Mouse (Mus musculus) gastrocnemius, postnatal 10 days (tissue): ENCODE measurements around the gene Arhgef1. TPM values are rescaled to one million over a fixed set of nuclear protein-coding genes. Genes with fewer than 3 reads are reported as not detected.
A peak's percentile ranks its signal among the peaks of the same experiment; 100 is the strongest.

Experiments used
- DNase-seq: peaks from one replicate; pipeline ENCODE4 v3.0.0; 2021; ENCODE audit warnings: mixed read lengths
- total RNA-seq, 2 experiments: library from RNA; stranded (reverse); gene quantifications; 2 replicates each; pipeline ENCODE4 v1.2.3; 2021

The Arhgef1 gene
- total RNA-seq, 2 experiments from 2014 or later: 40.7 to 64.0 TPM

DNA sequence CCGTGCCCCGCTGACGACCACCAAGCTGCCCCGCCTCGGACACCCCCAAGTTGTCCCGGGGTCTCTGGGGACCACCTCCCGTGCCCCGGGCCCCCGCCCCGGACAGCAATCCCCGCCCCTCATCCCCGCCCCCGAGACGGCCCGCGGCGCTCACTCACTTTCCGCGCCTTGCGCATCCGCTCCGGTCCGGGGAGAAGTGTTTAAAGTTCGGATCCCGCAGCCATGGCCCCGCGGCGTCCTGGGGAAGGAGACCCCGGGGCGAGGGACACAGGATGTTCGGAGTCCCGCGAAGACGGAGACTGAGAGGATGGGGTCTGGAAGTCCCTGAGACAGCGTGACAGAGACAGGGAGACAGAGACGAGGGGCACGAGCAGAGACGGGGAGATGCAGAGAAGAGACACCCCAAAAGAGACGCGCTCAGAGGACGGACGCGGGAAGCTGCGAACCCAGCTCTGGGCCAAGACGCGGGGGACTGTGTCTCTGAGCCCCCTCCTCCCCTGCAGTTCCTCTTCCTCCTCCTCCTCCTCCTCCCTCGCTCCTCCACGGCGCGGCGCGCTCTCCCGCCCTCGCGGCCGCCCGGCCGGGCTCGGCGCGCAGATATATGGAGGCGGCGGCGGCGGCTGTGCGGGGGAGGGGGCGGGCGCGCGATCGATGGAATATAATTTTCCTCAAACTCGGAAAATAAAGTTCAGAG lies 41.7 kb downstream of the Arhgef1 start, which contains the start of gene Gm4881:
TSS of gene Gm4881 (minus strand) at position 238 of the 694 bp plus-strand sequence.
- DNase-seq: no peak

DNA sequence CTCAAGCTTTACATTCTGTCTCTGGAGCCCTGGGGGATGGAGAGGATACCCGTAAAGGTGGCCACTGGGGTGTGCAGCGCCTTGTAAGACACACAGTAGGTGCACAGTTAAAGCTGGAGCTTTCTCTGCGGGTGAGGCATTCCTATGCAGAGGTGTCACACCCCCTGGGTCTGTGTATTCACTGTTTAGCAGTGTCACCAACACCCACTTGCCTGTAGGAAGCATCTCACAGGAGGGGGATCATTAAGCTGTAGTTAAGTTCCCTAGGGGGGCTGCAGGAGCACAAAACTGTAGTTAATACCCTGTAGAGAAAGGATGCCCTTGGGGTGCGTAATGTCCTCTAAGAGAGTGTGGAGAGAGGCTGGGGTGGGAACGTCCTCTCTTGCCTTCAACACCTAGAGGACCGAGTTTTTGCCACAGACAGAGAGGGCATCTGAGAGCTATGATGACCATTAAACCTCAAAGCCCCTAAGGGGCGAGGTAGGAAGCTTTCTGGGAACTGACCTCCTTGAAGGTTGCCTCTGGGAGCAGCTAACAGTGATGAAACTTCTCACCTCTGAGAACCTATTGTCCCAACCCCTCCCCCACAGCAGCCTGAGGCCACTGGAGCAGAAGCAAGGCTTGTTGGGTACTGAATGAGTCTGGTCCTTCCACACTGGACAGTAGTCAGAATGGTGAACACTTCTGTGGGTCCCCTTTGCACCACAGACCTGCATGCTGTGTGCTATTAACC lies 44.8 kb downstream of the Arhgef1 start:
- no peak for DNase-seq

DNA sequence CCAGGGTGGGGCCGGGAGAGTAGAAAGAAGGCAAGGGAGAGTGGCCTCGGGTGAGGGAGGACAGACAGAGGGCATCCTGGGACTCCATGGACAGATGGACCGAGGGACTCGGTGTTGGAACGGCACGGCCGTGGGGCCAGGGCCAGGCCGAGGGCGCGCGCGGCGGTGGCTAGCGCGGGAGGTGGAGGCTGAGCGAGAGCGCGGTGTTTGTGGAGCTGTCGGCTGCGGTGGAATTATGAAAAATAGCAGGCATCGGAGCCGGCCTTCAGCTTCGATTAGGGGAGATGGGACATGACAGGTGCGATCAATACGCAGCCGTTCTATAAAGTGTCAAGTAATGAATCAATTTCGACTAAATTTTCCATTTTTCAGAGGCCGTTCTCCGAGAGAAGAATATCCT lies 46.1 kb downstream of the Arhgef1 start:
- no peak for DNase-seq

DNA sequence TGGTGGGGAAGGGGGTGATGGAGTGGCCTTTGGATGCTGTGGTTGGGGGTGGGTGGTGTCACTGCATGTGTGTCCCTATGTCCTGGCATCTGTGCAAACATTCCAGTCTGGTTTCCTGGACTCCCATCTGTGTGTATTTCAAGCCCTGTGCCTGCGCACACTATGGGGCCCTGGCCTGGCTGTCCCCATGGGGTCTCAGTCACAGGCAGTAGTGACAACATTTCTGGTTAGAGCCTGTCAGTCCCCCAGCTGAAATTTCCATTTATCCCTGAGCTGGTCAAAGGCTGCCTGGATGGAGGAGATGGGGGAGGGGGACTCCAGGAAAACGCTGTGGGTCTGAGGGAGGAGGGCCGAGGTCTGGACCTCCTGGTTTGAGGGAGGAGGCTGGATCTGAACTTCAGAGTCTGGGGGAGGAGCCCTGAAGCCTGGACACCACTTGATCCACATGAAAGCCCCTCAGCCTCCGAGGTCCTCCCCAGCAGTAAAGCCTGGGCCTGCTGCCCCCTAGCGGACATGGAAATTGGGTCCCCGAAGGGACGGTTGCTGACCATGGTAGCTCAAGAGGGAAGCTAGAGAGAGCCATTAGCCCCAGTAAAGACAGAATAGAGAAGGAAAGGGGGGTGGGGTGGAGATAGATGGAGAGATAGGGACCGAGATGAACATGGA lies 47.4 kb downstream of the Arhgef1 start:
- DNase-seq: peak; percentile 83

DNA sequence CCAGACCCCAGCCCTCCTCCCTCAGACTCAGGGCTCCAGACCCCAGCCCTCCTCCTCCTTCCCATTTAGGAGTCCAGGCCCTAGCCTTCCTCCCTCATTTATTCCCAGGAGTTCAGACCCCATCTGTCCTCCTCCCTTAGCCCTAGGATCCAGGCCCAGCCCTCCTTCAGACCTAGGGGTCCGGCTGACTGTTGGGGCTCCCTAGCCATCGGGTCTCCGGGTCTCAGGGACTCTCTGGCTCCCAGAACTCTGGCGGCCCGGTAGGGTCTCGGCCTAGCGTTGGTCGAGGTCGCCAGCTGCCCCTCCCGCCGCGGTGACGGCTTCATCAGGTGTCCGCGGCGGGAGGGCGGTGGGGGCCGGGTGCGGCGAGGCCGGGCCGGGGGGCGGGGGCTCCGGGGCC lies 51.3 kb downstream of the Arhgef1 start:
- no peak for DNase-seq

DNA sequence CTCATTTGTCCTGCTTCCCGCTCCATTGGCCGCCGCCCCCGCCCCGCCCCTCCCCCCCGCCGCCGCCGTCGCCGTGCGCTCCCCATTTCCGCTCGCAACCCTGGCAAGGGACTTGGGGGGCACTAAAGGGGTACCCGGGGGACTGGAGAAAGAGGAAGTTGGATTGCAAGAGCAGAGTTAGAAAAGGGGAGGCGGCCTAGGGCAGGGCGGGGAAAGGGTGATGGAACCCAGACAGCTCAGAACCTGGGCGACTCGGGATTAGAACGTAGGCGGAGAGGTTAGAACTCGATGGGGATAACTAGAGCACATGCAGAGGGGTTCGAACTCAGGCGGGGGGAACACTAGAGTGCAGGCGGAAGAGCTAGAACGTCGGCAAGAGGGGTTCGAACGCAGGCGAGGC lies 51.7 kb downstream of the Arhgef1 start:
- DNase-seq: no peak

DNA sequence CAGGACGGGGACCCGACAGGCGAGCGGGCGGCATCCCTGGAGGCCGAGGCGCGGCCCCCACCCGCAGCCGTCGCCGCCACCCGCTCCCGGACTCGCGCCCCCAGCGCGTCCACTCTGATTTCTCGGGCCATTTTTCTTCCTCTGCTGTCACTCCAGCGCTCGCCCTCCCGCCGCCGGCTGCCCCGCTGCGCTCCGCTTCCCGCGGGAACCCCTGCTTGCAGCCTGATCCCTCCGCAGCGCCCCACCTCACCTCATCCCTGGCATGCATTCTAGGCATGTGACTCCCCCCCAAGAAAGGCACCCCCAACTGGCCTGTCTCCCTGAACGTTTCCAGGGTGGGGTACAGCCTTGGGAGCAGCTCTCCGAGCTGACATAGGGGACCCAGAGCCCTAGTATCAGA lies 52.5 kb downstream of the Arhgef1 start:
- DNase-seq: no peak

DNA sequence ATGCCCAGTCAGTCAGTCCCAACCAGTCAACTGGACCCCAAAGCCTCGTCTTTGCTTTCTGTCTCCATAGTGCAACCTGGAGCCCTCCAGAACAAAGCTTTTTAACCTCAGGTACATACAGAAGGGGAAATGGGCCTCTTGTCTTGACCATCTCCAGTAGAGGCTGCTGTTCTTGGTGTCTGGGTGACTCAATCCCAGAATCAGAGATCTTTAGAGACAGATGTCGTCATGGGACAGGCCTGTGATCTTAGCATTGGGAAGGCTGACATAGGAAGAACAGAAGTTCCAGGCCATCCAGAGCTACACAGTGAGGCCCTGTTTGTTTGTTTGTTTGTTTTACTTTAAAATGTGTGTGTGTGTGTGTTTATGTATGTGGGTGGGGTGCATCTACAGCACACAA lies 61.6 kb downstream of the Arhgef1 start:
- no peak for DNase-seq

DNA sequence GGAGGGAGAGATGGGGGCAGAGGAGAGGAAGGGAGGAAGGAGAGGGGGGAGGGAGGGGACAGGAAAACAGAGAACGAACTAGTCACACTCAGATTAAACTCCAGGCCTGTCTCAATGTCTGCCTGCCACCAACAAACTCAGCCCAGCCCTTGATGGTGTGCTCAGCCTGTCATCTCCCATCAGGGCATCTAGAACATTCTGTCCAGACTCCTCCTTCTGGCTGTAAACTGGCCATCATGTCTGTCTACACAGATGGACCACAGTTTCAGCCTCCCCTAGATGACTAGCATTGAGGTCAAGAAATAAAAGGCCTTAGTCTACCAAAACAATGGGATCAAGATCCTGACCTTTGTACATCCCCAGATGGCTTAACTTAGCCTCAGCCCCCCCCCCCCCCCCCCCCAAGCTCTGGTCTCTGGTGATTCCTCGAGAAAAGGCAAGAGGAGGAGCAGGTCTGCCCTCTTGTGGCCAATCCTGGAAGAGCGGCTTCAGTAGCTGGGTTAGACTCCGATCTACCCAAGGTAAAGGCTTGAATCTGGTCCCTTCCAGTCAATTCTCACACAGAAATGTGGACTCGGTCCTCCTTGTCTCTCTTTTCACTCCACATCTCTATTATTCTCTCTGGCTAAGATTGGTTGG lies 62.3 kb downstream of the Arhgef1 start:
- peak; percentile 83 for DNase-seq

DNA sequence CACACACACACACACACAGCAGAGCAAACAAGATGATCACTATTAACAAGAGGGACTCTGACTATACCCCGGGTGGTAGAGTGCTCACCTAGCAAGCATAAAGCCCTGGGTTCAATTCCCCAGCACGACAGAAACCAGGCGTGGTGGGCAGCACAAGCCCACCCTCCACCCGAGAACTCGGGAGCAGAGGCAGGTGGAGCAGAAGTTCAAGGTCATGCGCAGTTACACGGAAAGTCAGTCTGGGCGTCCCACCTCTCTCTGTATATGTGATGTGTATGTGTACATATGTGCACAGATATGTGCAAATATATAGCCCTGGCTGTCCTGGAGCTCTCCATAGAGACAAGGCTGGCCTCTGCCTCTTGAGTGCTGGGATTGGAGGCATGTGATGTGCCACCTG lies 65.3 kb downstream of the Arhgef1 start:
- DNase-seq: no peak

DNA sequence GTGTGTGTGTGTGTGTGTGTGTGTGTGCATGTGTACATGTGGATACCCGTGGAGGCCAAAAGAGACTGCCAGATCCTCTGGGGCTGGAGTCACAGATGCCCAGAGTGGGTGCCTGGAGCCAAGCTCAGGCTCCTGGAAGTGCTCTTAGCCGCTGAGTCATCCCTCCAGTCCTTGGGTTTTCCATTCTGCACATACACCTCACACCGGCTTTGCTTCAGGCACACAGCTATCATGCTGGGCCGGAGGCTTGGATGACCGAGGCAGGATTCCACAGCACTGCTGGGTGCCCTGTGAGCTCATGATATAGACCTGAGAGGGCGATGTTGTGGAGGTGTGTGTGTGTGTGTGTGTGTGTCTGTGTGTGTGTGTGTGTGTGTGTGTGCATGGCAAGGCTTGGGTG lies 65.8 kb downstream of the Arhgef1 start:
- DNase-seq: no peak

DNA sequence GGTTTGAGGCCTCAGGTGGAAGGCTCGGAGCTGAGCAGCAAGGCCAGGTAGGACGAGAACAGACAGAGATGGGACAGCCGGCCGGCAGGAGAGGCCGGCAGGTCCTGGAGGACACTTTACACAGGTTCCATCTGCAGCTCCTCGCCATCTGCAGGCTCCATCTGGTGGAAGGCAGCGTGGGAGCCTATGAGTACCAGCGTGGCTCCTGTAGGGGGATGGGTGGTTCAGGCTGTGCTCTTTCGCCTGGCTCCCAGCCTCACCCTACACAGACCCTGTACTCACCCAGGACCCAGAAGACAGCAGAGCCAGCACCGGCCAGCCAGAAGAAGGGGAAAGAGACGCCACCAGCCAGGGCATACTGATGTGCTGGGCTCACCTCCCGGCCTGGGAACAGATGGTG lies 67.1 kb downstream of the Arhgef1 start:
- DNase-seq: no peak

DNA sequence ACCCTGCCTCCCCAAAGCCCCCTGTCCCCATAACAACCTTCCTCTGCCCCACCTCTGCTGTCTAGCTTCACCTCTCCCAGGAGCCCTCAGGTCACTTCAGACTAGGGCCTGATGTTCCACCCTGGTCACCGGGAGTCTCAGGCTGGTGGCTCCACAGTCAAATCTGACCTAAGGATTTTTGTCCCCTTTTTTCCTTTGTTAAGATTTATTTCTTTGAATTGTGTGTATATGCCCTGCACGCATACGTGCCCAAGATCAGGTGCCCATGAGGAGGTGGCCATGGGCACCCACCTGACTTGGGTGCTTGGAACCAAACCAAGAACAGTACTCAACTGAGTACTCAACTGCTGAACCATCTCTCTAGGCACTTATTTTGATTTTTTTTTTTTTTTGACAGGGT lies 67.6 kb downstream of the Arhgef1 start:
- no peak for DNase-seq

DNA sequence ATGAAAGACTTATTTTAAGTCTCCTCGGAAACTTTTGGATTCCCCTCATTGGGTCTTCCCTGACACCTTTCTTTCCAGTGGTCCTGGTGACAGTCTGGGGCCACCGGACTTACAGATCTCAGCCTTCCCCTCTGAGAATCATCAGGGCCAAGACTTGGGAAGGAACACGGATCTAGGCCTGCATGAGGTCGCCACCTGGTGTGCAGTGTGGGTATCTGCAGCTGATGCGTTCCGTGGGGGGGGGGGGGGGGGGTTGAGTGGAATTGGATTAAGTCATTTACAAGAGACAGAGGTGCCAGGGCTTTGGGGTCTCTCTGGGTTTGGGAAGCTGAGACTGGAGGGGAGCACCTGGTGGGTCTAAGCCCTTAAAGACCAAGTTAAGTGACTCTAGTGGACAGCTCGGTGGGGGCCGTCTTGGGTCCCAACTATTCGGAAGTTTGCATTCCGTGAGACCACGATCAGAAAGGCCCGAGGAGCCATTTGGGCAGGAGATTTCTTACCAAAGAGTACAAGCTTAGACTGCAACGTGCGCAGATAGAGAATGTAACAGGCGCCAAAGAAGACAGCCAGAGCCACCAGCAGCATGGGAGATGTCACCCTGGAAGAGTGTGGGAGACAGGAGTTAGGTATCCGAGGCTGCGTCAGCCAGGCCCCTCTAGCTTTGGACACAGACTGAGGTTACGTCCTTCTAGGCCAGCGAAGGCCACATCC lies 68.7 kb downstream of the Arhgef1 start:
- peak; percentile 15 for DNase-seq

DNA sequence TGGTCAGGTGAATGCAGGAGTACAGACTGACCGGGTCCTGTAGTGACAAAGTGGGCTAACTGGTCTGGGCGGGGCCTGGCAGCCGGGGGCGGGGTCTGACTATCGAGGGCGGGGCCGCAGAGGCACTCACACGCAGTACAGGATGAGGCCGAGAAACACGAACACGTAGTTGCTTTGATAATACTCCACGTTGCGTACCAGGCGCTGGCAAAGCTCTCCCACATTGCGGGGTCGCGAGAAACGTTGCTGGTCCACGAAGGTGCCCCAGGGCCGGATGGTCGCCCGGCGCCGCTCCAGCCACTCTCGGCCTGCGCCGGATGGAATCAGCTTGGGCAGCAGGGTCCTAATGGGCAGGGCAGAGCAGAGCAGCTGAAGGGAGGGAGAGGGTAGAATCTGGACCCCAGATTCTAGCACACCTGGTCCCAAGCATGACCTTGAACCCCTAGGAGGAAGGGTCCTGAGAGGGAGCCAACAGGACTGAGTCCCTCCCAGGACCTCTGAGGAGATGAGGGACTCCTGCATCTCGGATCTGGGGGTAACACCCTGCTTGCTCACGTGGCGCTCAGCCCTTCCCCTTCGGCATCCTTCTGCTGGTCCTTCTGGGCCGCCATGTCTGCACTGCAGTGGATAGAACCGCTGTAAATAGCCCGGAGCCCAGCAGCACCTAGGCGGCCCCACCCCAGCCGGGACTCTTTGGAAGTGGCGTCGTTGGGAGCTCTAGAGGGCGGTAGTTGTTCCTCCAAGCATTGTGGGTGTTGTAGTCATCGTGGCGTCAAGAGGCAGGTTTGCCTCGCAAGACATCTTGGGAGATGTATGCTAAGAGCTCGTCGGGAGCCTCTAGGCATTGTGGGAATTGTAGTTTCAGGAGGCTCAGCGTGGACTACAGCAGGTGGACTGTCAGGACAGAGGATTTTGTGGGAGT lies 69.5 kb downstream of the Arhgef1 start, which contains the start of gene Rabac1:
TSS of gene Rabac1 (minus strand) at position 783 of the 922 bp plus-strand sequence.
- DNase-seq: peak; percentile 83

DNA sequence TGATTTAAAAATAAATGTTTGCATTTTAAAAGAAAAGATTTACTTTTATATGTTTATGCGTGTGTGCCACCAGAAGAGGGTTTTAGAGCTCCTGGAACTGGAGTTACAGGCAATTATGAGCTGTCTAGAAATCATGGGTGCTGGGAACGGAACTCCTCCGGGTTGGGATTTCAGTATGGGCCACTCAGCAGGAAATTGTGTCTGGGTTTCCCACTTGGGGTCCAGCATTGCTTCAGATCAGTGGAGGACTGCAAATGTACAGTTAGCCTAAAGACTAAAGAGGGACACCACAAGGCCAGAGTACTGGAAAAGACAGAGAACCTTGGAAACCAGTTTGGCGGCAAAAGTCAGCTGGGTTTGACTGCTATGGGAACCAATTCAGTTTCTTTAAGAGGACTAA lies 70.5 kb downstream of the Arhgef1 start:
- no peak for DNase-seq

DNA sequence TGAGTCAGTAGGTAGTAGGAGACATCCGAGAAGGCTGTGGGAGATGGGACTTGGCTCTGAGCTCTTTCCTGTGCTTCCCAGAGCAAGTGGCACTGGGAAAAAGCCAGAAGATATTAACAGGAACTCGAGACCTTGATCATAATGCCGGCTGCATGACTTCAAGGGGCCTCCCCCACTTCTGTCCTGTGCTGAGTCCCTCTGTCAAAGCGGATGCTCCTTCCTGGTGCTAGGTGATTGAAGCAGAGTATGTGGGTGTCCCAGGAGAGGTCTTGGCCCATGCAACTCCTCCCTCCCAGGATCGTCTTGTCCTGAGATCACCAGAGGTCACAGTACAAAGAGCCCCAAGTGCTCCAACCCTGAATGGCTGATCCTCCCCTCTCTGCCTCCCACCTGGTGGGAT lies 71.2 kb downstream of the Arhgef1 start:
- DNase-seq: no peak

DNA sequence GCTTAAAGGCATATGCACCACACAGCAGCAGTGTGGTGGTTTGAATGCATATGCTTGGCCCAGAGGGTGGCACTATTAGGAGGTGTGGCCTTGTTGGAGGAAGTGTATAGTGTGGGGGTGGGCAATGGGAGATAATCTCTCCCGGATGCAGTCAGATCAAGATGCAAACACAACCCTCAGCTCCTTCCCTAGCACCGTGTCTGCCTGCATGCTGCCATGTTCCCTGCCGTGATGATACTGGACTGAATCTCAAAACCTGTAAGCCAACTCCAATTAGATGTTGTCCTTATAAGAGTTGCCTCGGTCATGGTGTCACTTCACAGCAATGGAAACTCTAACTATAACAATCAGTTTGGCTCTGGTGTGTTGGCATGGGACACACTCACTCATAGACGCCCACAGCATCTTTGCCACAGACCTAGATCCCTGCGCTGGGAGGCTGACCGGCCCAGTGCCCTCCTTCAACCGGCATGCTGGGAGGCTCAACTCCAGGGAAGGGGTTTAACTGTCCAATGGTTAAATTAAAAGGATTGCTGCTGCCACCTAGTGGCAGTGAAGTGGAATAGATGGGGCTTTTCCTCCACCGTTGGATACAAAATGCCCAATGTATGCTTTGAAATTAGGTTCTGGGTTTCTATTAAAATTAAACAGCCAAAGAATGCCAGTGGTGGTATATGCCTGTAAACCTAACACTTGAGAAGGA lies 72.3 kb downstream of the Arhgef1 start:
- DNase-seq: no peak
